Mouse (Mus musculus): ENCODE results near the gene Pgrmc2.

The Pgrmc2 gene

DNA sequence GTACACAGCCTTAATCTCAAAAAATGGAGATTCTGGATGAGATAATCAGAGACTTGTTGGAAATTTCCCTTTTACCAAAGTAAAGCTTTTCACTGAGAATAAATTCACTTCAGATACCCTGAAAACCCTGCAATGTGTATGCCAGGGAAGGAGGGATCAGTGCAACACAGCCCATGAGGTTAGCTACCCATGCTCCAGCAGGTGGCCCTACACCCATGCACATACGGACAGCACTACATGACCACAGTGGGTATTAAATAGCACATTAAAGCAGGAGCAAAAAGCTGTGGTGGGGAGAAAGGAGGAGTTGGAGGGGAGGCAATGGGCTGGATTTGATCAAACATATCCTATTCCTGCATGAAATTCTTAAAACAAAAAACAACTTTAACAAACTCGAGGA is 12.3 kb downstream of the Pgrmc2 start:
- no peak for DNase-seq (ENCODE audit: low read depth, low spot score)

GRCm38 (mm10) chr3:41065320-41065719 is 17.5 kb downstream of the Pgrmc2 start:
- DNase-seq (ENCODE audit: low read depth, low spot score), result no peak

GRCm38 (mm10) chr3:41062758-41063157 is 20.1 kb downstream of the Pgrmc2 start:
- no peak for DNase-seq (ENCODE audit: low read depth, low spot score)

- DNase-seq (ENCODE audit: low read depth, low spot score), result no peak
Observed at GRCm38 (mm10) chr3:41061831-41062565, 20.8 kb downstream of the Pgrmc2 start.

DNA sequence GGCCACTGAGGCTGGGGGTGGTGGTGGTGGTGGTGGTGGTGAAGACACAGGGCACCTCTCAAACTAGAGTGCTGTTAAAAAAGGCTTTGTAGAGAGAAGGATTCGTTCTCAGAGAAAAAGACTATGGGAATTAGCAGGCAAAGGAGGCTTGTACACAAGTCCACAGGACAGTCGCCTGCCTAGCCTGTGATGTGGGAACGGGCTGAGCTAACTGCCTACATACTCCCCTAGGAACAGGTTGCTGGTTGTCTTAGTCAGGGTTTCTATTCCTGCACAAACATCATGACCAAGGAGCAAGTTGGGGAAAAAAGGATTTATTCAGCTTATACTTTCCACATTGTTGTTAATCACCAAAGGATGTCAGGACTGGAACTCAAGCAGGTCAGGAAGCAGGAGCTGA is 23.6 kb downstream of the Pgrmc2 start:
- no peak for DNase-seq (ENCODE audit: low read depth, low spot score)

GRCm38 (mm10) chr3:41058395-41058794 is 24.5 kb downstream of the Pgrmc2 start:
- no peak for DNase-seq (ENCODE audit: low read depth, low spot score)

- no peak for DNase-seq (ENCODE audit: low read depth, low spot score)
Observed at GRCm38 (mm10) chr3:41053334-41053733, 29.5 kb downstream of the Pgrmc2 start.

GRCm38 (mm10) chr3:41047838-41048237 is 35.0 kb downstream of the Pgrmc2 start:
- DNase-seq (ENCODE audit: low read depth, low spot score), result peak; percentile 53

DNA sequence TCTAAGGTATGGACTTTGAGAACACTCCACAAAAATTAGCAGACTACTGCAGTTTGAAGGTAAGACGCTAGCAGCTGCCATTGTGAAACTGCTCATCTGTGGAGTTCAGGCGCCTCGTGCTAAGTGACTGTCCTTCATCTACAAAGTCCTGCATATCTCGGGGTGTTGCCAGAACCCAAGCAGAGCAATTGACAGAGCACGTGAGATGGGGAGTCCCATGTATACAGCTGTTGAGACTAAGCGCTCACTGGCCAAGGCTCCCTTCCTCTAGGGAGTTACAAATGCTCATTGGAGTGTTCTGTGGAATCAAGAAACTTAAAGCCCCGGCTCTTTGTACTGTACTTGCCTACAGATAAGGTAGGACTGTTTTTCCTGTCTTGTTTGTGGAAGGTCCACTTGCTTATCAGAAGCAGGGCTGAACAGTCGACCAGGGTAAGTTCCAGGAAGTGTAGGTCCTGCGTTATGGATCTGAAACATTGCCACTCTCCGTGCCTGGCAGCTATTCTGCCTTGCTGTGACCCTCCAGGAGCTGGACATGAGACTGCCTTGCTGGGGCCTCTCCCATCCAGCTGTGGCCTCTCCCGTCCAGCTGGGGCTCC is 39.0 kb downstream of the Pgrmc2 start:
- DNase-seq (ENCODE audit: low read depth, low spot score), result no peak

- peak; percentile 62 for DNase-seq (ENCODE audit: low read depth, low spot score)
Observed at GRCm38 (mm10) chr3:41042195-41042938, 40.5 kb downstream of the Pgrmc2 start.

DNA sequence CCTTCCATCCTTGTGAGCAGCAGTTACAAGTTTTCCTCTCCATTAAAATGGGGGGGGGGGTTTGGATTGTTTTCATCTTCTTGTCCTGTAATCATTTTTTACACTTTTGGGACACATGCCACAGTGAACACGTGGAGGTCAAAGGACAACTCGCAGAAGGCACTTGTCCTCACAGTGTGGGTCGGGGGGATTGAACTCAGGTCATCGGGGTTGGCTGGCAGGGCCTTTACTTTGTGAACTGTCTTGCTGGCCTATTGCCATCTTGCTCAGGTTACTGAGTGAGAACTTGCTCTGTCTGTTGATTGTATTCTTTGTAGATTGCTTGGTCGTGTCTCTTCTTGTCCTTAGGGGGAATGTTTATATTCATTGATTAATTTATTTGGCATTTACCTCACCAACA is 41.6 kb downstream of the Pgrmc2 start:
- no peak for DNase-seq (ENCODE audit: low read depth, low spot score)

GRCm38 (mm10) chr3:41038297-41038916 is 44.4 kb downstream of the Pgrmc2 start:
- DNase-seq (ENCODE audit: low read depth, low spot score), result no peak

DNA sequence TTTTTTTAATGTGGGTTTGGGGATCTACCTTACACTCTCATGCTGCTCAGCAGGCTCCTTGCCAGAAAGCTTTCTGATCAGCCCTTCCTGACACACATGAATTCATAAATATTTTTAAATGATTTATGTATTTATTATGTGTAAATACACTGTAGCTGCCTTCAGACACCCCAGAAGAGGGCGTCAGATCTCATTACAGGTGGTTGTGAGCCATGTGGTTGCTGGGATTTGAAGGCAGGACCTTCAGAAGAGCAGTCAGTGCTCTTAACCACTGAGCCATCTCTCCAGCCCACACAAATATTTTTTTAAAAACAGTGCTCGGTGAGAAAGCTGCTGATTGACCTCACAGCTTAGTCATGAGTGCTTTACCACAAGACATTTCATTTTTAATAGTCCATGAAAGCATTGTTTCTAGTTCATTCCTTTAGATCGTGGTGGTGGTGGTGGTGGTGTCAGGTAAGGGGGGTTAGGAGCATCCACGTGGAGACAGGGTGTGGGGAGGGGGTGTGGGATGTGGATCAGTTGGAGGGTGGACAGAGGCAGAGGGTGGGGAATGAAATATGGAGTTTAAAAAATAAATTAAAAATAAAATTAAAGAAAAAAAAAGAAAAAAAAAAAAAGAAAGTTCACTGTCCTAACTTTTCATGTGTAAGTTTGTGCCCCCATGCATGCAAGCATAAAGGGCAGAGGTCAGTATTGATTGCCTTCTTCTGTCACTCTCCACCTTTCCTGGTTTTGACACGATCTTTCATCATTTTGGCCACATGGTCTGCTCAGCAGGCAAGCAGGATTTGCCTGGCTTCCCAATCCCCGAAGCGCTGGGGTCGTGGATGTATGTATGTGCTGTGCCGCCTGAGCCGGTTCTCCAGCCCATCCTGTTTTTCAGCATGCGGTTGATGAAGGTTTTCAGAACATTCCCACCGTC is 51.3 kb downstream of the Pgrmc2 start:
- no peak for DNase-seq (ENCODE audit: low read depth, low spot score)

DNA sequence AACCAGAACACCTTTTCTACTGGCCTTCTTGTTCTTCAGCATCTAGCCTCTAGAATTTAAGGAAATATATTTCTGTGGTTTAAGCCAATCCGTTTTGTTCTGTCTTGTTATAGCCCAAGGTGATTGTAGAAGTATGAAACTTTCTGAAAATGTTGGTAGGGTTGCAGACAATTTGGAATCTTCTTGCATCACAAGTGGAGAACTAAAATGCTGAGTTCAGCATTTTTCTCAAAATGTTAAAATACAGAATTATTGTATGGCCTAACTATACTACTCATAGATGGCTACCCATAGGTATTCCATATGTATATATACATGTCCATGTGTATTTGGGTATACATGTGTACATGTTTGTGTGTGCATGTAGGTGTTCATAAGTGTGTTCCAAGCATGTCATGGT is 52.1 kb downstream of the Pgrmc2 start:
- DNase-seq (ENCODE audit: low read depth, low spot score), result no peak

DNA sequence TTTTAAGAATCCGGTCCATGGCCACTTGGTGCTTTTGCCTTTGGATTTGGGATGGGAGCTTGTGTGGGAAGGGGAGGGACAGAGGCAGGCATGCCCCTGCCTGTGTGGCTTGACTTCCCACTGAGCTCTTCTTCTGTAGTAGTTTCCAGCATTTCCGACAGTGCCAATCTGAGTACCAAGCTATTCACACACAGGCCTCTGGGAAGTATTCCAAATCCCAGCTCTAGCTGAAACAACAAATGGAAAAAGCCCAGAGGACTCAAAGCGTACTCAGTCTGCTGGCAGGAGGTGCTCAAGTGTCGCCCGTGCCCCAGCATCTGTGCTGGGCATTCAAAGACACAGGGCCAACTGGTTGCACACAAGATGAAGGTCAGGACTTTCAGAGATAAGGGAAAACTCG is 60.9 kb downstream of the Pgrmc2 start:
- no peak for DNase-seq (ENCODE audit: low read depth, low spot score)

DNA sequence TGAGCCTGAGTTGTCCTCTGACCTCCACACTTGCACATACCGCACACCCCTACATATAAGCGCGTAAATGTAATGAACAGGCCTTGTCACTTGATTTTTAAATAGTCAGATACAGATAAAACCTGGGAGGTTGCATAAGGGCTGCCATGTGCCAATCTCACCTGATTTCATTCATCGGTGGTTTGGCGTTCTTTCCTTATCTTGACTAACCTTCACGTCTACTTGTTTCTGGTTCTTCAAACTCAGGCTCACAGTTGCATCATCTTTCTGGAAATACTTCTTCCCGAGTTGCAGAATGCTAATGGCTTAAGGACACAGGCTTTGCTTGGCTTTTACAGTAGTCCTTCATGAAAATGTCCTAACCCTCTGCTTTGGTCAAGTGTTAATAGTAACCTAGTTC is 62.2 kb downstream of the Pgrmc2 start:
- no peak for DNase-seq (ENCODE audit: low read depth, low spot score)

GRCm38 (mm10) chr3:41018022-41018608 is 64.7 kb downstream of the Pgrmc2 start:
- no peak for DNase-seq (ENCODE audit: low read depth, low spot score)
